Mouse (Mus musculus) heart, postnatal 0 days (tissue): ENCODE results near the gene Acrbp.

ENCODE experiments used
- CTCF ChIP-seq: IDR thresholded peaks from 2 replicates; pipeline ENCODE4 v1.5.1; 2016; ENCODE audit warnings: antibody characterized with exemption, control low read depth, low read depth
- EP300 ChIP-seq: IDR thresholded peaks from 2 replicates; pipeline ENCODE4 v1.6.1; 2016; ENCODE audit warnings: antibody characterized with exemption, low read depth

- TF ChIP-seq CTCF: no peak
- TF ChIP-seq EP300: peak; percentile 77
Observed at GRCm38 (mm10) chr6:125089521-125090321, 40.2 kb downstream of the Acrbp start.
